Mouse (Mus musculus) liver (tissue): ENCODE measurements around the gene Zfp382.
"Not testable (repeated sequence)": the region's sequence is repeated elsewhere in the genome, so short reads cannot be mapped to it uniquely, and the experiment has no call there.

Source experiments
- DNase-seq: peaks from one replicate; pipeline ENCODE4 v3.0.0-alpha.2; 2020; ENCODE audit warnings: mixed read lengths

Zfp382 gene

DNA sequence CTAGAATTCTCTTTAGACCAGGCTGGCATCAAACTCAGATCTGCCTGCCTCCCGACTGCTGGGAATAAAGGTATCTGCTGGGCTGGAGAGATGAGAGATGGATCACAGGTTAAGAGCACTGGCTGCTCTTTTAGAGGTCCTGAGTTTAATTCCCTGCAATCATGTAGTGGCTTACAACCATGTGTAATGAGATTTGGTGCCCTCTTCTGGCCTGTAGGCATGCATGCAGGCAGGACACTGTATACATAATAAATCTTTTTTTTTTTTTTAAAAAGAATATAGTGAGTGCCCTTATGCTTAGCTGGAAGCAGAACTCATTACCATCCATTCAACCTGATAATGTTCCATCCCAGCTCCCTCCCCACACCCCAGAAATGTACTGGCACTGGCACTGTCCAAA is 32.3 kb downstream of the Zfp382 start:
- no peak for DNase-seq

DNA sequence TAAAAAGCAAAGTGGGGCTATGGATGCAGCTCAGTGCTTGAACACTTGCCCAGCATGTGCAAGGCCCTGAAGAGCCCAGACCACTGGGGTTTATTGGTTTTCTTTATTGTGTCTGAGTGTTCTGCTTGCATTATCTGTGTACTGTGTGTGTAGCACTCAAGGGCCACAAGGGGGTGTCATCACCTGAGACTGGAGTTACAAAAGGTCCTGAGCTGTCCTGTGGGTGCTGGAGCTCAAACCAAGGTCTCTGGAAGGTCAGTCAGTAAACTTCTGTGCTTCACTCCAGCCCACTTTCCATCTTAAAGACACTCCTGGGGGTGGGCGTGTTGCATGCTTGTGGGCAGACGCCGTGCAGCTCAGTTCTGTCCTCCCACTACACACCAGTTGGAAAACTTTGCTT is 33.8 kb downstream of the Zfp382 start:
- no peak for DNase-seq

DNA sequence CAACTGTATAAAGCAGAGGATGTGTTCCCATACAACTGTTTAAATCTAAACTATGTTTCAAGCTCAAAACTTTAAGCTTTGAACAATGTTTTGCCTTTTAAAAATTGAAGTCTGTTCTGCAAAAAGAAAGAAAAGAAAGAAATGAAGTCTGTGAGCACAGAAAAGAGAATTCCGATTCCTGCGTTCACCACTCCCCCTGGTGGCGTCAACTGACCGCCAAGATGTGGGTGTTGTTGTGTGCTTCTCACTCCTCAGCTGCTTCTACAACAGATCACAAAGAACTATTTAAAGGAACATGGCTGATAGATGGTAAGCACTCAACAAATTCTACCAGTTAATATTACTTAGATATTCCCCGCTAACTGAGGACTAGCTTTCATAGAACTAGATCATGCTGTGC is 41.4 kb downstream of the Zfp382 start:
- DNase-seq, result no peak

DNA sequence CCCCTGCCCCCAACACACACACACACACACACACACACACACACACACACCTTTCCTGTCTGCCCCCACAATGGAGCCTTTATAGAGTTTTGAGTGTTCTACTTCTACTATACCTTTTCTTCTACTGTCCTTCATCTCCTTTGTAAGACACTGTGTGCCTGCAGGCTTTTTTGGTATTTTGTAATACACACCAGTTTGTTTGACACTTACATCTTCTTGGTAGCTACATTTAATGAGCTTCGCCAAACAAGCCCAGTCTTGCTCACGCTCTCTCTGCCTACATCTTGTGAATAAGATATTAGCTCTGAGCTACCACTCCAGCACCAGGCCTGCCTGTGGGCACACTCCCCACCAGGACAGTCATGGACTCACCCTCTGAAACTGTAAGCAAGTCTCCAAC is 43.0 kb downstream of the Zfp382 start:
- DNase-seq, result no peak

DNA sequence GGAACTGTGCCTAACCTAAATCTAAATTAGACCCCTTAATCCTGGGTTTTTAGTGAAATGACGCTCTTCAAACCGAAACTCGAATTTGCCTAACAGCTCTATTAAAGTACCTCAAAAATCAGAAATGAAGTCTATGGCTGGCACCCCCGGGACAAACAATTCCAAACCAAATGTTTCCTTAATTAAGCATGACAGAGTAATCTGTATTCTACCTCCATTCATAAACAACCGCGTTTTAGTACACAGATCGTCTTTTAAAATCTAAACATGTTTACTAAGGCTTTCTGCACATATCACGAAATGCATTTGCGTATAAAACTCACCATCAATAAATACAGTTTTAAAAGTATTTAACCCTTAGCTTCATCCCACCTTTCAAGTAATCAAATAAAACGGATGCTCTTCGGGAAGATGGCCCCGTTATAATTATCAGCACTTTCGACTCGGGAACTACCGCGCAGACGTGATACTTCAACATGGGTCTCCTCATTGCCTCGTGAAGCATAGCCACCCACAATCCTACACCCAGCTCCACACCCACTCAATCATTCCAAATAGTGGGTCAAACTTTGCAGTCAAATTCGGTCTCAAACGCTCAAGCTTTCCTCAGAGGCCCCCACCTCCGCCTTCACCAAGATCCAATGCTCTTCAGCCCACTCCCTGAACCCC is 47.3 kb downstream of the Zfp382 start:
- DNase-seq, result no peak

DNA sequence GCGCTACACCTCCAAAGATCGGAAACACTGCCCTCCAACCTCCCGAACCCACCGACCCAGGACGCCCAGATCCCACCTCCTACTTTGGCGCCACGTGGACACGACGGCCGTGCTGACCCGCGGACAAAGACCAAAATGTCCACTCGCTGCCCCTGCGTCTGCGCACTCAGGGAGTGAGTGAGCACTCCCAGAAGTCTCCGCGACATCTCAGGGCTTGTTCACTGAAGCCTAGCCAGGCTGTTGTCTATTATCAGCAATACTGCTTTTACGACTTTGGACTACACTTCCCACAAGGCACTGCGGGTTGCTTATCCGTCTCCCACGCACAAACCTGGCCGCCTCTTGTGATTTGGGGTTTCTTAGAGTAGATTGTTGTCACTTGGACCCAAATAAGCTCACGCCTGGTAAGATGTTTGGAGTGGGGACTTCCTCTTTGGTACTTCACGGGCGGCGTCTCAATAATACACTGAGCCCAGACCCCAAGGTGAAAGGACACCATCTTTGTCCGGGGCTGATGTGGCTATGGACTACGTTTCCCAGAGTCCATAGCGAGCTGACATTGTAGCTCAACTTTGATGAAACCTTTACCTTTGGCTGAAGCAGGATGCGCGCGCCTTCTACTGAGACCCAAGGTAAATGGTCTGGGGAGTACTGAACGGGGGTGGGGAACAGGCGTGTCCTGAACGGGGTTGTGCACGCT is 48.0 kb downstream of the Zfp382 start, which contains the start of gene Zfp146:
TSS of gene Zfp146 (minus strand) at position 168 of the 700 bp plus-strand sequence.
- DNase-seq, result peak; percentile 91

DNA sequence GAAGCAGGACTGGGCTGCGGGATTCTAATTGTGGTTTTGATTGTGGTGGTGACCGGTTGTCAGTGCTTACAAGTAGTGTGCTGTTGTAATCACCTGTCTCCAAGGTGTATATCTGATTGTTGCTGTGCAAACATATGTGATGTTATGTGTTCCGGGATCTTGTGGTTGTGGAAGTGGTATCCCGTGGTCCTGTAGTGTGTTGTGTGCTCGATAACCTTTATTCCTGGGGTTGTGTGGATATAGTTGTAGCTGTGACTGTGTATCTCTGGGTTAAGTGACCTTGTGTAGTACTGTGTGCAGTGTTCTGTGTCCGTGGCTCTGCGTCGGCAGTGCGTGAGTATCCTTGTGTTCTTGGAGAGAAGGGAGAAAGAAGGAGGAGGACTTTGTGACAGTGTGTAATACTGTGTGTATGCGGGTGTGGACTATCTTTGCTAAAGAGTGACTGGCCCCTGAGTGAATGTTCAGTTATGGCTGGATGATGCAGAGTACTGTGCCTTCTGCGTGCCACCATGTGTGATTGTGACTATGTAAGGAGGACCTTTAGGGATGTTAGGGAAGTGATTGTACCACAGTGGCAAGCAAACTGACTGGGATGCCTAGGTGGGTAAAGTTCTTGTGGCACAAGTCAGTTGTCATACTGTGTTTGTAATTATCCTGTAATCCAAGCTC is 48.7 kb downstream of the Zfp382 start:
- no peak for DNase-seq

DNA sequence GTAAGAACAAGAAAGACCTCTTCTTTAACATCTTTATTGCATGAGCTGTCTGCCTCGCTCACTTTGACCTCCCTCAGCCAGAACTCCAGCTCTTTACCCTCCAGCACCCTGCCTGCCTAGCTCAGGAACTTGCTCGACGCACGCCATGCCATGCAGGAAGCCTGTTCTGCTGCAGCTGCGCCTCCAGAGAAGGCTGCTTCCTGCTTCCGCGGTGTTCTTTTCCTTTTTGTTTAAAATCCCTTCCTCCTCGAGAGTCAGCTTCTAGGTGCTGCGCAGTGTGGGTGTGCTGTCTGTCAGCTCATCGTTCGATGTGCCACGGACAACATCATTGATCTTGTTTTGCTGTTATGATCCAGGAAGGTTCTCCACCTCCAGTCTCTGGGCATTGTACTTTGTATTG is 54.7 kb downstream of the Zfp382 start:
- no peak for DNase-seq

DNA sequence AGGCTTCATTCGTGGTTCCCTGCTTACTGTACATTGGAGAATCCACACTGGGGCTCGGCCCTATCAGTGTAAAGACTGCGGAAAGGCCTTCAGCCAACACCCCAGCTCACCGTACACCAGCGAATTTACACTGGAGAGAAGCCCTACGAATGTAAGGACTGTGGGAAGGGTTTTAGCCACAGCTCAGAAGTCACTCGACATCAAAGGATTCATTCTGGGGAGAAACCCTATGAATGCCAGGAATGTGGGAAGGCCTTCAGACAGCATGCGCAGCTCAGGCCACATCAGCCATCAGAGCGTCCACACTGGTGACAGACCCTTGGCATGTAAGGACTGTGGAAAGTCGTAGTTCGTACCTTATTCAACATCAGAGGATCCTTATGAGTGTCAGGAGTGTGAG is 56.5 kb downstream of the Zfp382 start:
- DNase-seq, result no peak

DNA sequence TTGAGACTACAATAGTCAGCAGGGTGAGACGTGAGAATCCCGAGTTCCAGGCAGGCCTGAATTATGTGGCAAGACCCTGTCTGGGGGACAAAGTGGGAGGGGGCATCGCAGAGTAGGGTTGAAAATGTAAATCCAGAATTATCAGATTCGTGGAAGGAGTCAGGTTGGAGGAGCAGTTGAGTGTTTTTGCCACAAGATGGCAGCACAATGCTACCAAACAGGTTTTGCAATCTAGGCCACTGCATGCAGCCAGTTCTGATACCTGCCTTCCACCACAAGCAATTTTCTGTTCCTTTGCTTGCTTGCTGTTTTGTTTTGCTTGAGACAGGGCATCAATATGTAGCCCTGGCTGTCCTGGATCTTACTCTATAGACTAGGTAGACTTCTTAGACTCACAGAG is 59.6 kb downstream of the Zfp382 start:
- DNase-seq, result peak; percentile 76

DNA sequence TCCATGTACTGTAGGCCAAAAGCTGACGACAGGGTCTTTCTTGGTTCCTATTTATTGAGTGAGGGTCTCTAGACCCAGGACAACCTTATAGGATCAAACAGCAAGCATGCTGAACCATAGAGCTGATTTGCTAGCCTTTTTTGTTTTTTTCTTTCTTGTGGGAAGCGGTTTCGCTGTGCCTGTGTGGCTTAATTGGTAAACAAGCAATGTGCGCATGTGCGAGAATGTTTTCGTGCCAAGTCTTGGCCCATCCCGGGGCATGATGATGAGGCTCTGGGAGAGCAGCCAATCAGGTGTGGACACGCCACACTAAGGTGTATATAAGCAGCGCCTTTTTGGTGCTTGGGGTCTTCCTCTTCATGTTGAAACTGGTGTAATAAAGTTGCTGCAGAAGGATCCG is 60.2 kb downstream of the Zfp382 start:
- not testable (repeated sequence) for DNase-seq

DNA sequence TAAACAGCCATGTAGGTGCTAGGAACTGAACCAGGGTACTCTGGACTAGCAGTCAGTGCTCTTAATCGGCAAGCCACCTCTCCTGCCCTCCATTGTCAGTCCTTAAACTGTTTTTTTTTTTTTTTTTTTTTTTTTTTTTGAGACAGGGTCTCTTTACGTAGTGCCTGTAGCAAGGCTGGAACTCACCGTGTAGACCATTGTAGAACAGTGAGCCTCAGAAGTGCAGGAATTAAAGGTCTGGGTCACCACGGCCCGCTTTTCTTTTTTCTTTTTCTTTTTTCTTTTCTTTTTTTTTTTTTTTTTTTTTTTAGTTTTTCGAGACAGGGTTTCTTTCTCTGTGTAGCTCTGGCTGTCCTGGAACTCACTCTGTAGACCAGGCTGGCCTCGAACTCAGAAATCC is 61.4 kb downstream of the Zfp382 start:
- not testable (repeated sequence) for DNase-seq

DNA sequence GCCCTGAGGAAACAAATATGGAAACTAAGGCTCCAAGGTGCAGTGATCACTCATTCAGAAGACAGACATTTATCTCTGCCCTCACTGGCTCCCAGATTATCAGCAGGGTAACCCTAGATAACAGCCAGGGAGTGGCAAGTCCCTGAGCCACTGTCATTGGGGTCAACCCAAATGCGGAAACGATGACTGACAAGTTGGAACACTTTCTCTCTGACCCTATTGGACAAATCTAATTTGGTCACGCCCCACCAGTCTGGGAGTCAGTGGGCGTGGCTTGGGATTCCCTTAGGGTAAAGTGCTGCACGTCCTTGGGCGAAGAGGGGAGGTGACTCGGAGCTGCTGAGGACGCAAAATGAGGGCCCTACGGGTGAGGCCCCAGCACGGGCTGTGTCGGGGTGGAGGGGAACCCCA is 62.1 kb downstream of the Zfp382 start, which contains the start of gene Cox7a1:
TSS of gene Cox7a1 (plus strand) at position 266 of the 411 bp plus-strand sequence.
- peak; percentile 93 for DNase-seq
